Mouse (Mus musculus) cortical plate, adult 2 months (tissue): ENCODE measurements around the gene Akap3.

Experiments
- CTCF ChIP-seq: fragments of 200-500 bp; IDR thresholded peaks from 2 replicates; pipeline ENCODE4 v1.5.1; 2011; ENCODE audit warnings: mild to moderate bottlenecking, control low read depth, low read length; ENCODE audit not compliant: insufficient read depth; ENCODE audit errors: extremely low read depth
- POLR2A ChIP-seq: fragments of 200-500 bp; IDR thresholded peaks from 2 replicates; pipeline ENCODE4 v1.6.1; 2011; ENCODE audit warnings: mild to moderate bottlenecking, low read length, control low read depth; ENCODE audit not compliant: insufficient read depth; ENCODE audit errors: extremely low read depth

- no peak for TF ChIP-seq CTCF
- no peak for TF ChIP-seq POLR2A
Observed at GRCm38 (mm10) chr6:126852881-126853280, at the start of gene Akap3.
